Mouse (Mus musculus) hindlimb bud, embryonic 11.5 days (tissue): ENCODE data around the gene Pcca.

ENCODE experiments used
- DNase-seq: peaks from one replicate; pipeline ENCODE4 v3.0.0-alpha.2; 2012; ENCODE audit warnings: low read depth, low spot score; ENCODE audit errors: extremely low spot score

Pcca gene

GRCm38 (mm10) chr14:122639168-122639720 lies 105.1 kb downstream of the Pcca start:
- DNase-seq: no peak

DNA sequence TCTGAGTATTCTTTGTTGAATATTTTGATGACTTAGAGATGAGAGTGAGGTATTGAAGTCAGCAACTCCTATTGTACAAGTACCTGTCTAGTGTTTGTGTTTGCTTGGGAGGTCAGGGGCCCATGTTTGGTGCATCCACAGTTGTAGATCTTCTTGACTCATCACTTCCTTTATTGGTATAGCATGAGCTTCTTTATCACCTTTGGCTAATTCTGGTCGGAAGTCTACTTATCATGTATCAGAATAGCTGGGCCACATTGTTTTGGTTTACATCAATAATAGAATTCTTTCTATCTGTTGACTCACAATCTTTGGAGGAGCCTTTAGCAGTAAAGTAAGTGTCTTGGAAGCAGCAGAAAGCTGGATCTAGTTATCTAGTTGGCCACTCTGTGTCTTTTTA lies 108.3 kb downstream of the Pcca start:
- DNase-seq: no peak

DNA sequence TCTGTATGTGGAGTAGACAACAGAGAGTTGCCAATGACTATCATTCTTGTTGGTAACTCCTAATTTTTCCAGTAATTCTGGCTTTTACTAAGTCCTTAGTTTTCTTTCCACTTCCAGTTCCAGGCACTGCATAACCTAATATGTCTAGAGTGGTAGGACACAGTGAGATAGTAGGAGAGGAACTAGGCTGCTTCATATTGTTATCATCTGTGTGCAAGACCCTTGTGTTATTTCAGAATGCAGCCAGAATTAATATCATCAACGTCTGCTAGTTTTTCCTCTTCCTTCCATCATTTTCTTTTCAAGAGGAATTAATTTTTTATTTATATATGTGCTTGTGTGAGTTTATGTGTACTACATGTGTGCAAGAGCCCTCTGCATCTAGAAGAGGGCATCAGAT lies 114.1 kb downstream of the Pcca start:
- no peak for DNase-seq

DNA sequence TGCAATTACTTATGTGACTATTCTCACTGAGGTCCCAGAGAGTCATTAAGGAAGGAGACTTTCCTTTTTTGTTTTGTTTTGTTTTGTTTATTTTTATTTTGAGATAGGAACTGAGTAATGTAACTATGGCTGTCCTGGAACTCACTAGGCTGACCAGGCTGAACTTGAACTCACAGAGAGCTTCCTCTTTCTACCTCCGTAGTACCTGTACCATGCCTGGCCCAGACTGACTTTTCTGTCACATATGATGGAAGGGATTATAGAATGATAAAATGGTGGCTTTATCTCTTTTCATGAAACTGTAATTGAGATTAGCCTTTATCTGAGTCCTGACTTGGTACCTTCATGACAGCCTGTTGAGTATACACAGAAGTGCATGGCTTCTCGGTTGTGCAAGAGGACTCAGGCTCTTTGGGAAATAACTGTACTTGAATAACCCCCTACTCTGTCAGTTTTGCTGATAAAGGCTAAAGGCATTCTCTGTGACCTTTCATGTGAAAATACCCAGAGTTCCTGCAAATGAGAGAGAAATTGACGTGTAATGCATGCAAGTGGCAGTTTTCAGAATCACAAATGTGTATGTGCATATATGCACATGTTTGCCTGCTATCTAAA lies 115.3 kb downstream of the Pcca start:
- DNase-seq: no peak

GRCm38 (mm10) chr14:122651681-122652080 lies 117.6 kb downstream of the Pcca start:
- no peak for DNase-seq

DNA sequence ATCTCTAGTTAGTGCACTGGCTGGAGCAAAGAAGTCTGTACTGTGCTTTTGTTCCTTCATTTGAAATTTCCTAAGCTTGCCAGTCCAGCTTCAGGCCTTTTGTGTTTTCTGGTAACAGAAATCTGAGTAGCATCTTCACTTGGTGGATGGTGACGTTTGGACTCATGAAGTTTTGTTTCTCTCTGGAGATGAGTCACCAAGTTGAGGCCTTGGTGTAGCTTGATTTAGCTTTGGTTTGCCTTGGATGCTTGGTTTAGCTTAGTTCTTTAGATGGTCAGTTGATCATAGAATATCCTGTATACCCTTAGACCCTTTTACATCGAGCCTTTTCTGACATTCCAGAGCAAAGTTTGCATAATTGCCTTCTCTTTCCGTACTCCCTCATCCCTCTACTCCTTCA lies 141.5 kb downstream of the Pcca start:
- no peak for DNase-seq

- DNase-seq: no peak
Measured at GRCm38 (mm10) chr14:122683645-122684044, 149.5 kb downstream of the Pcca start.

- no peak for DNase-seq
Measured at GRCm38 (mm10) chr14:122684250-122684649, 150.1 kb downstream of the Pcca start.

DNA sequence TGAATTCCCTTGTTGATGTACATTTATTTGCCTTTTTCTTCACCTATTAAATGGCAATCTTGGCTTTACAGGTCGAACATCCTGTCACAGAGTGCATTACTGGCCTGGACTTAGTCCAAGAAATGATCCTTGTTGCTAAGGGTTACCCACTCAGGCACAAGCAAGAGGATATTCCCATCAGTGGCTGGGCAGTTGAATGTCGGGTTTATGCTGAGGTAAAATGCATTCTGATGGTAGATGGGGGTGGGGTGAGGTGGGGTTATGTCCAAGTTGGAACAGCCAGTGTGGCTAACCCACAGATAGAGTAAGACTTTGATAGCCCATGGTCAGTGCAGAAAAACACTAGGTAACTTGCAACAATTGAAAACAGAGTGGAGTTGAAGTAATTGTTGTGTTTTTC lies 150.7 kb downstream of the Pcca start:
- DNase-seq: no peak

DNA sequence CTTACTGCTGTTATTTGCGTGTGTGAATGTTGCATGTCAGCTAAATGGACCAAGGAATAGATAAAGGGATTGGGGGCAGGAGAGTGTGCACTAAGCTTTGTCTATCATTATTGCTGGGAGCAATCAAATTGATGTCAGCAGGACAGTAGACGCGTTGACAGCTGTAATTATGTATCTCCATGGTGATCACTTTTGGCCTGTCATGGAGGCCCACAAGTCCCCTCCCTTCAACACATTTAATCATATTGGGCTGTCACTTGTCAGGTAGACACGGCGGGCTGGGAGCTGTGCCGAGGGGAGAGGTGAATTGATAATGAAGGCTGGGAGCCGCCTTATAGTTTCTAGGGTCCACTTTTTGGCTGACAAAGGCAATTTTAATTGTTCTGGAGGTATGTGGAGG lies 153.3 kb downstream of the Pcca start:
- no peak for DNase-seq

DNA sequence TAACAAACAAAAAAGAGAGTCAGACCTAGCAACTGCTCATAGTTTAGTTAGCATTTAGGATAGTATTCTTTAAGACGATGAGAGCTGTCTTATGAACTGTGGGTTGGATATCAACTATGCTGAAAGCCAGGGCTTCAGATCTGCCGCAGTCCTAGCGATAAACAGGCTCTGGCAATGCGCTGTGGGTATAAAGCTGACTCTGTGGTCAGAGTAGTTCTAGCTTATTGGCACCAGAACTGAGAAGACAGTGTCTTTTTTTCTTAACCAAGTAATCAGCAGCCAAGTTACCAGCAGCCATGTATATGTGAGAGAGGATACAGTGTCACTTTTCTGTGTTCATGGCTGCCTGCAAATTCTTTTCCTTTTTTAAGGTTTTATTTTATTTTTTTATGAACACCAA lies 154.3 kb downstream of the Pcca start:
- no peak for DNase-seq

- no peak for DNase-seq
Measured at GRCm38 (mm10) chr14:122689136-122689815, 155.2 kb downstream of the Pcca start.

GRCm38 (mm10) chr14:122691555-122691954 lies 157.4 kb downstream of the Pcca start:
- DNase-seq: no peak

DNA sequence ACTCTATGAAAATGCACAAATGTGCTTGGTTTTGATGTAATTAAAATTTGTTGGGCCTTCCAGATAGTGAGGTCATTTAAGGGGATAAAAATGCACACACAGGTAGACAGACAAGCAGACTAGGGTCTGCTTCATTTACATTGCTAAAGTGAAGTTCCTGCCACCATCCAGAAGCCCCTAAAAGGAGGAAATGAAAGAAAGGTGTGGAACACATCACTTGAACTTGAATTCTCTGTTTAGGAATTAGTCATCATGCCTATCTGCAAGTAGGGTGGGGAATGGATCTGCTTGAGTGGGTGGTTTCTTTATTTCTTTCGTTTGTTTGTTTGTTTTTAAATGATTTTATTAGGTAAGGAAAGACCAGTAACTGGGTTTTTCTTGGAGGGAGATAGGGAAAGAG lies 166.2 kb downstream of the Pcca start:
- DNase-seq: no peak

DNA sequence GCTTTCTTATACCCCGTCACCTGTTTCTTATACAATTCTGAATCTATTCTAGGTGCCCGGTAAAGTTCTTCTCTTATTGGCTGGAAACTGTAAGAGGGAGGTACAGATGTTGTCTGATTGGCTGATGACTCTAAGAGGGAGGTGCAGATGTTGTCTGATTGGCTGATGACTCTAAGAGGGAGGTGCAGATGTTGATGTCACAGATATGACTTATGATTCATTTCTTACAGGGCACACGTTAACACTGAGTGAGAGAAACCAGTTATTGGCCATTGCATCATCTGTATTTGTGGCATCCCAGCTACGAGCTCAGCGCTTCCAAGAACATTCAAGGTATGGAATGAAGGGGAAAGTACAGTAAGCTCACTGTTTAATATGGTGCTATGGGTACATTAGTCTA lies 179.7 kb downstream of the Pcca start:
- DNase-seq: no peak

GRCm38 (mm10) chr14:122714911-122715310 lies 180.8 kb downstream of the Pcca start:
- no peak for DNase-seq

- DNase-seq: no peak
Measured at GRCm38 (mm10) chr14:122716057-122716456, 181.9 kb downstream of the Pcca start.

DNA sequence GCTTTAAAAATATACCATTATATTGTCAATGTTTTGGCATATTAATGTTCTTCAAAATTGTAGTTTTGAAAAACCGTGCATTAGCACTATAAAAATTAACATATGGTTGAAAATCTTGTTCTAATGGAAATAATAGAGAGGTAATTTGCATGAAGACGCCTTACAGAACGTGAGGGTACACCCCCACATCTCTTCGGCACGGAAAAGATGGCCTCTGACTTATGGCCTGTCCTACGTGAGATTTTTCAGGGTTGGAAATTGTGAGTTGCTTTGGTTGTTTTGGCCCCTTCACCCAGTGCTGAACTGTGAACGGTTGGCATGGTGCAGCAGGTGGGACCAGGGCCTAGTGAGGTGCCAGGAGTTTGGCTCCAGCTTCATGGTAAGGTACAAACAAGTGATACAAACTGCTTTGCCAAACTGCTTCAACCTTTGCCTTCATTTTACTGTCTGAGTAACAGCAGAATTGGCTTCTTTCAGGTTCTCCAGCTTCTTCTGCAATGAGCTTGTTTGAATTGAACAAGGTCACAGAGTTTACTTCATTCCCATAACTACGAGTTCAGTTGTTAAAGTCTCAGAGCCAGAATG lies 185.5 kb downstream of the Pcca start:
- DNase-seq: no peak

GRCm38 (mm10) chr14:122720989-122721388 lies 186.9 kb downstream of the Pcca start:
- no peak for DNase-seq

DNA sequence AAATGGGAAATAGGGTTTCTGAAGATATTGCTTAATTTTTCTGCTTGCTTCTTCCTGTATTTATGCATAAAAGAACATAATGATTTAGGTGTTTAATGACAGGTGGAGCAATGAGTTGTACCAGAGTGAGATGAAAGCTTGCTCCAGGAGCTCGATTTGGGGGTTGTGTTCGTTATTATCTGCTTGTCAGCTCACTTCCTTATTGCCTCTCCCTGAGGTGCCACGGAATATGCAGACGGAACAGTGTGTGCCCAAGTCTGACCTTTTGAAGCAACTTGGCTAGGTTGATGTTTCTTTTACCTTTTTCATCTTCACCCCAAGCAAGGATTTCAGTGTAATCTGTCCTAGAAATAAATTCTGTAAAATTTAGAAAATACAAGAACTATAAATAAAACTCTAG lies 187.6 kb downstream of the Pcca start:
- no peak for DNase-seq

DNA sequence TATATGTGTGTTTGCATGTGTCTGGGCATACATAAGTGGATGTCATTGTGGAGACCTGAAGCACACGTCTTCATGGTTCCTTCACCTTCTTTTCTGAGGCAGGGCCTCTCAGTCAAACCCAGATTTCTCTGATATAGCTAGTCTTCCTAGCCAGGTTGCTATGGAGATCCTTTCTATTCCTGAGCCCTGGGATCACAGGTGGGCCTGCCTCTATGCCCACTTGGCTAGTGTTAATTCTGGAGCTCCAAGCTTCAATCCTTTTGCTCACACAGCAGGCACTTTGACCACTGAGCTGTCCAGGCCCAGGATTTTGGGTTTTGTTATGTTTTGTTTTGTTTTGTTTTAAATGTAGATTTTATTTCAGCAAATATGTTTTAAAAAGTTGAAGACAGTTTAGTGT lies 192.3 kb downstream of the Pcca start:
- no peak for DNase-seq

- DNase-seq: no peak
Measured at GRCm38 (mm10) chr14:122729431-122730073, 195.4 kb downstream of the Pcca start.
